Mouse (Mus musculus): ENCODE results near the gene Med21. TPM values are rescaled to one million over a fixed set of nuclear protein-coding genes. Genes with fewer than 3 reads are reported as not detected.

Med21 gene
- polyA plus RNA-seq, 1 experiment from 2014 or later = 140 TPM

DNA sequence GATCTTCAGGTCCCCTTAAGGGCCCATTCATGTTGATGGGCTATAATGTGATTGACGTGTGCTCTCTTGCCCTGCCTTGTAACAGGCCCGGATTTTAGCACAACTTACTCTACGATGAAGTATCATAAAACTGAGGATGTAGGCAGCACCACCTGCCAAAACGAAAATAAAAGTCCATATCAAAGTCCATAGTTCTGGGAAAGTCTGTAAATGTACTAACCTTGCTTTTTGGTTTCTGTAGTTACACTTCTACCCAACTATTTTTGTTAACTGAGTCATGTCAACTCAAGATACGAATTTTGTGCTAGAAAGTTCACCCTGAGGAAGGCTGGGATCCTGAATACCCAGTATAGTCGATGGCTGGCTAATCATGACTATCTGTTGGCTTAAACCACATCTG is 1.4 kb upstream of the Med21 start:
- 79% methylated on average over 6 of the region's 6 CpGs for WGBS
- Histone ChIP-seq H3K4me3 (replicated peaks) (no peak overlapping the region), H3K4me1 (peaks cover 6% of the 10 kb centered on the region; the same call in 1 of the 2 replicates), H3K36me3 (no peaks in the 10 kb centered on the region), H3K27ac (no peak overlapping the region), H3K9ac (no peak overlapping the region), H3K27me3 (replicated peaks) (no peaks in the 10 kb centered on the region), H3K9me3 (no peaks in the 10 kb centered on the region), H3K4me2 (no peak overlapping the region)
- no peak for ATAC-seq (ENCODE audit: insufficient read depth, low FRiP score, low read depth)

DNA sequence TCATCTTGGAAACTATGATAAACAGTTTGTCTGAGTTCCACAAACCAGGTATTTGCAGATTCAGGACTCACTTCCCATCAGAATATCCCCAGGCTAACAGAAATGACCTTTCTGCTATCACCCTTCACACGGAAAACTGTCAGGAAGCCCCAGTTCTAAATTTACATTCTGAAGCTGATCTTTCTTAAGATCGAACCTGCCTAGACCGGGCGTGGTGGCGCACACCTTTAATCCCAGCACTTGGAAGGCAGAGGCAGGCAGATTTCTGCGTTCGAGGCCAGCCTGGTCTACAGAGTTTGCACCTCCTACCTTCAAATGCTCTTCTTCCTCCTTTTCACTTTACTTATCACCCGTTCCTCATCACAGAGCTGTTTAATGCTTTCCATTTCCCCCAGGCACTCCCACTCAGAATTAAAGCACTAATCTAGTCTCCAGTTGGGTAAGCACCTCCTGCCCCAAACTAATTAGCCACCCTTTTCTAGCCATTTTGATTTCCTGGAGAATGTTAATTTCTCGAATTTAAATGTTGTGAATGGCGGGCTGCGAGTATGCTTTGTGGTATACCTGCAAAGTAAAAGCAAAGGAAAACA is 631 bp upstream of the Med21 start:
- Histone ChIP-seq H3K4me2 (peak overlapping the region; percentile 70), H3K27ac (no peak overlapping the region), H3K4me1 (peaks cover 6% of the 10 kb centered on the region; the same call in 1 of the 2 replicates), H3K27me3 (replicated peaks) (no peaks in the 10 kb centered on the region), H3K4me3 (replicated peaks) (peak overlapping the region; percentile 90), H3K9ac (0 out of 2 replicates have a peak overlapping the region, but pooled peaks have one; percentile 42), H3K9me3 (no peaks in the 10 kb centered on the region), H3K36me3 (no peaks in the 10 kb centered on the region)
- WGBS = 64% methylated on average over 11 of the region's 11 CpGs
- ATAC-seq (ENCODE audit: insufficient read depth, low FRiP score, low read depth) = no peak

DNA sequence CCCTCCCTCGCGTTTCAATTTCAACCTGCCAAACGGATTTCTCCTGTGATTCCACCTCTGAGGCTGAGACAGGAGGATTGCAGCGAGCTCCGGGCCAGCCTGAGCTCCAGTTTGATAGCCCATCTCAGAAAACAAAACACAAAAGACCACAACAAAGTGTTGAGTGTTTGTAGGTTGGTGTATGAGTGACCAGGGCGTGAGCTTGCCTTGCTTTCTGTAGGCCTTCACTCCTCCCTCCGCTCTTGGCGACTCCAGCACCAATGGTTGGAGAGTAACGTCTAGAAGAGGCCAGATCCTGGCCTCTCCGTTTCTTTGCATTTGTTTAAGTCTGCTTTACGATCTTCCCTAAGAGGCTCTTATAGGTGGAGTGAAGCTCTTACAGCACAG is 830 bp downstream of the Med21 start:
- Histone ChIP-seq H3K9ac (peak overlapping the region; percentile 92), H3K27ac (peak overlapping the region; percentile 96), H3K4me2 (peak overlapping the region; percentile 70), H3K4me1 (peaks cover 6% of the 10 kb centered on the region; the same call in 1 of the 2 replicates), H3K4me3 (replicated peaks) (peak overlapping the region; percentile 90), H3K9me3 (no peaks in the 10 kb centered on the region), H3K36me3 (no peaks in the 10 kb centered on the region), H3K27me3 (replicated peaks) (no peaks in the 10 kb centered on the region)
- 30% methylated on average over 11 of the region's 11 CpGs for WGBS
- no peak for ATAC-seq (ENCODE audit: insufficient read depth, low FRiP score, low read depth)

DNA sequence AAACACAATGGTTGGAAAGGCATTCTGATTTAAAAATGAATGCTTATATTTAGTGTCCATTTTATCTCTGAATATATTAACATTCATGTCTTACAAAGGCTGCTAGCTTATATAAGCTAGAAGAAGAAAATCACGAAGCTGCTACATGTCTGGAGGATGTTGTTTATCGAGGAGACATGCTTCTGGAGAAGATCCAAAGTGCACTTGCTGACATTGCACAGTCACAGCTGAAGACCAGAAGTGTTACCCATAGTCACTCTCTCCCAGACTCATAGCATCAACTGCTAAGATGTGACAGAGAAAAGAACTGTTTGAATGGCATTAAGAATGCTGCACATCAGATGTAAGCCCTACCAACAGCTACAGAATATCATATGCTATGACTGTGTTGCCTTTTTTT is 7.7 kb downstream of the Med21 start:
- H3K4me1 ChIP-seq = no peaks in the 10 kb centered on the region
- H3K9ac ChIP-seq = no peak overlapping the region
- no peaks in the 10 kb centered on the region for H3K27me3 ChIP-seq (replicated peaks)
- H3K4me2 ChIP-seq = no peak overlapping the region
- 49% methylated on average over 2 of the region's 2 CpGs for WGBS
- H3K4me3 ChIP-seq (replicated peaks) = no peak overlapping the region
- no peak overlapping the region for H3K27ac ChIP-seq
- H3K36me3 ChIP-seq = no peaks in the 10 kb centered on the region; the same call in 1 of the 2 replicates
- ATAC-seq (ENCODE audit: insufficient read depth, low FRiP score, low read depth) = no peak
- H3K9me3 ChIP-seq = no peaks in the 10 kb centered on the region

DNA sequence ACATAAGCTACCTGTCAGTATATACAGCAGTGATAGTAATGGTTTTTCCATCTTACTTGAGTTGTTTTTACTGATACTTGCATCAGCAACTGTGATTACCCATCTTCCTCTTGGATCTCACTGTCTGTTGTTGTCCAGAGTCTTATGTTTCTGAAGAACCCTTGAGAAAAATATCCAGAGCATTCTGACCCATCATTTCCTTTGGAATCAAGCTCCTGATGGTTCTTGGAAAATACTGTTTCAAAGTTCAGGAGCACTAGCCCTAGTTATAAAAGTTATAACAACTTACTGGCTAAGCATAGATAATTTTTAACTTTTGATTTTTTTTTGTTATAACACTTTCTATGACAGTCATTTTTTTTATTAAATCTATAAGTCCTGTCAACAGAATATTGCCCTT is 9.1 kb downstream of the Med21 start:
- Histone ChIP-seq H3K4me2 (no peak overlapping the region), H3K9me3 (no peaks in the 10 kb centered on the region), H3K27ac (no peak overlapping the region), H3K9ac (no peak overlapping the region), H3K4me1 (no peaks in the 10 kb centered on the region), H3K4me3 (replicated peaks) (no peak overlapping the region), H3K27me3 (replicated peaks) (no peaks in the 10 kb centered on the region), H3K36me3 (no peaks in the 10 kb centered on the region; the same call in 1 of the 2 replicates)
- no peak for ATAC-seq (ENCODE audit: insufficient read depth, low FRiP score, low read depth)

DNA sequence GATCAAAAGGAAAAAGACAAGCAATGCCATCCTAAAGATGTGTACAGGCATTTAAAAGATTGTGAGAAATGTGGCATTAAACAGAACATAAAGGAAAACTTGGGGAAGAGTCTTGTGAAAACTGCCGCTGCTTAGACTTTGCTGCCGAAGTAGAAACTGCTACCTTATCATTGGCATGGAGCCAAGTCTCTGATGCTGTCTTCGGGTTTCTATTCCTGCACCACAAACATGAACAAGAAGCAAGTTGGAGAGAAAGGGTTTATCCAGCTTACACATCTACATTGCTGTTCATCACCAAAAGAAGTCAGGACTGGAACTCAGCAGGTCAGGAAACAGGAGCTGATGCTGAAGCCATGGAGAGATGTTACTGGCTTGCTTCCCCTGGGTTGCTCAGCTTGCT is 10.8 kb downstream of the Med21 start:
- WGBS = 61% methylated on average over 3 of the region's 3 CpGs
- no peak for ATAC-seq (ENCODE audit: insufficient read depth, low FRiP score, low read depth)

DNA sequence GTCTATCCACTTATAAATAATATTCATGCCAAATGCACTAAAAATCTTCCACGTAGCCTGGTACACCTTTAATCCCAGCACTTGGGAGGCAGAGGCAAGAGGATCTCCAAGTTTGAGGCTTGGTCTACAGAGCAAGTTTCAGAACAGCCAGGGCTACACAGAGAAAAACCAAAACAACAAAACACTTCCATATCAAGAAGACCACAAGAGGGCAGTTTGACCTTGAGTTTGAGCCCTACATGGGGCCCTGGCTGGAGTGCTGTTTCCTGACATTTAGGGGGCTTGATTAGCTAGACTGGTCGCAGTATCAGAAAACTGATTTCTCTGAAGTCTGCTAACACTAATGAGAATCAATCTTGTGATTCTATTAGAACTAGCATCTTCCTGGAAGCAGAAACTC is 18.2 kb downstream of the Med21 start:
- no peak overlapping the region for H3K27ac ChIP-seq
- no peaks in the 10 kb centered on the region for H3K9me3 ChIP-seq
- WGBS = 50% methylated on average over 2 of the region's 2 CpGs
- H3K4me2 ChIP-seq = no peak overlapping the region
- ATAC-seq (ENCODE audit: insufficient read depth, low FRiP score, low read depth) = no peak
- no peak overlapping the region for H3K9ac ChIP-seq
- H3K4me3 ChIP-seq (replicated peaks) = no peak overlapping the region
- H3K27me3 ChIP-seq (replicated peaks) = no peaks in the 10 kb centered on the region
- H3K36me3 ChIP-seq = no peaks in the 10 kb centered on the region
- H3K4me1 ChIP-seq = no peaks in the 10 kb centered on the region

More for the DNA sequence above, 10.8 kb downstream of the Med21 start:
- H3K9me3 ChIP-seq = no peaks in the 10 kb centered on the region
- no peaks in the 10 kb centered on the region for H3K4me1 ChIP-seq
- no peak overlapping the region for H3K4me2 ChIP-seq
- no peaks in the 10 kb centered on the region; the same call in 1 of the 2 replicates for H3K36me3 ChIP-seq
- no peak overlapping the region for H3K27ac ChIP-seq
- H3K27me3 ChIP-seq (replicated peaks) = no peaks in the 10 kb centered on the region
- H3K4me3 ChIP-seq (replicated peaks) = no peak overlapping the region
- no peak overlapping the region for H3K9ac ChIP-seq

DNA sequence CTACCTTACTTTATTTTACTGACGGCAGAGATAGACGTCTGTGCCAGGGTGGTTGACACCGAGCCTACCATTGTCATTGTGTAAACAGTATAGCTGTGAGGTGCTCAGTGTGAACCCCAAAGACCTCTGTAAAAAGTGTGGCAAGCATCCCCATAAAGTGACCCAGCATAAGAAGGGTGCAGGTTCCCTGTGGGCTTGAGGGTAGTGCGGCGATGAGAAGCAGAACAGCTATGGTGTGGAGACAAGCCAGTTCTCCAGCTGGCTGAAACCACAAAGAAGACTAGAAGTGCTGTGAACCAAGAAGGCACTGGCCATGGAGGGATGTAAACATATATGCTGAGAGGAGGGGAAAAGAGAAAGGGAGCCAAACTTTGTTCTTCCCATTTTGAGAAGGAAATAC is 19.3 kb downstream of the Med21 start:
- no peak overlapping the region for H3K4me2 ChIP-seq
- no peak for ATAC-seq (ENCODE audit: insufficient read depth, low FRiP score, low read depth)
- H3K9ac ChIP-seq = no peak overlapping the region
- H3K27me3 ChIP-seq (replicated peaks) = no peaks in the 10 kb centered on the region
- no peaks in the 10 kb centered on the region for H3K36me3 ChIP-seq
- no peaks in the 10 kb centered on the region for H3K9me3 ChIP-seq
- H3K27ac ChIP-seq = no peak overlapping the region
- H3K4me1 ChIP-seq = no peaks in the 10 kb centered on the region
- whole genome bisulfite sequencing = 62% methylated on average over 5 of the region's 5 CpGs
- no peak overlapping the region for H3K4me3 ChIP-seq (replicated peaks)

DNA sequence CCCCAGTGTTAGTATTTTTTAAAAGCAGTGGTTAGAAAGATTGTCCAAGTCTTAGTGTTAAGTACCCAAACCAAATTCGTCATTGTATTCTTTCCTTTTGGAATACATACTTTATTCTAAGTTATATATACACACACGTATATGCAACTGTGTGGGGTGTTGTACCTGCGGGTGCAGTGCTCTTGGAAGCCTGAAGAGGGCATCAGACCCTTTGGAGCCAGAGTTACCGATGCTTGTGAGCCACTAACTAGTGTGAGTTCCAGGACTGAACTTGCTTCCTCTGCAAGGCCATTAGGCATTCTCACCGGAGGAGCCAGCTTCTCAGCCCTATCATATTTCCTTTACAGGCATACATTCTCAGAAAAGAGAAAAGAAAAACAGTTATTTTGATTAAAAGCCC is 20.3 kb downstream of the Med21 start:
- Histone ChIP-seq H3K27ac (no peak overlapping the region), H3K9me3 (no peaks in the 10 kb centered on the region), H3K4me3 (replicated peaks) (no peak overlapping the region), H3K27me3 (replicated peaks) (no peaks in the 10 kb centered on the region), H3K4me2 (no peak overlapping the region), H3K36me3 (no peaks in the 10 kb centered on the region), H3K9ac (no peak overlapping the region), H3K4me1 (no peaks in the 10 kb centered on the region)
- 33% methylated on average over 5 of the region's 5 CpGs for WGBS
- no peak for ATAC-seq (ENCODE audit: insufficient read depth, low FRiP score, low read depth)

DNA sequence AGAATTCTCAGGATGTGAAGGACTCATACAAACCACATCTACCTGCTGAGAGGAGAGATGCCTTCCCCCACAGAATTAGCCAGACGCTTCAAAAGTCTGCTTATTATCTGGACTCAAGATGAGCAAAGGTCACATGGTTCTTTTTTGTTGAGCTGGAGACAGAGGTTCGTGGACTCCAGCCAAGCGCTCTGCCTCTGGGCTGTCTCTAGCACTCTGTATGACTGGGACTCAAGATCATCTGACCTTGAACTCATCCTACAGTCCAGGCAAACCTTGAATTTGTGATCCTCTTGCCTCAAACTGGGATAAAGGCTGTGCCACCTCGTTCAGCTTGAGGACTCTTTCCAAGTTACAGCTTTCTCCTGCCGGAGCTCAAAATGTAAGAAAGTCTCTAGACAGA is 21.8 kb downstream of the Med21 start:
- no peaks in the 10 kb centered on the region for H3K36me3 ChIP-seq
- no peaks in the 10 kb centered on the region for H3K4me1 ChIP-seq
- H3K4me3 ChIP-seq (replicated peaks) = no peak overlapping the region
- WGBS = 60% methylated on average over 5 of the region's 5 CpGs
- H3K27ac ChIP-seq = no peak overlapping the region
- no peaks in the 10 kb centered on the region for H3K27me3 ChIP-seq (replicated peaks)
- no peaks in the 10 kb centered on the region for H3K9me3 ChIP-seq
- ATAC-seq (ENCODE audit: insufficient read depth, low FRiP score, low read depth) = no peak
- no peak overlapping the region for H3K9ac ChIP-seq
- no peak overlapping the region for H3K4me2 ChIP-seq

DNA sequence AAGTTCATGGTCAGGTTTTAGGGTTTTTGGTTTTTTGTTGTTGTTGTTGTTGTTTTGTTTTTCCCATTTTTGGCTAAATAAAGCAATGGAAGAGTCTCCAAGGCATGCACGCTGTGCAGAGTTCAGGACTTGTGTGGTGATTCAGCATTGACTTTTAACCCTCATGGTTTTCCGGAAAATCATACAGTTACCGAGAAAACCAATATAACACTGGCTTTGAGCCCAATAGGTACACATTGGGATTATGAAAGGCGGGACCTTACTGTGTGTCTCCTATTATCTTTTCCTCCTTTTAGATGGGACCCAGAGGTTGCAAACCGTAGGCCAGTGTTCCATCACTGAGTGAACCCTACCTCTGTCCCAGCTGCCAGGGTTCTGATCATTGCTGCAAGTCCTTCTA is 22.6 kb downstream of the Med21 start:
- no peak overlapping the region for H3K4me3 ChIP-seq (replicated peaks)
- H3K4me1 ChIP-seq = no peaks in the 10 kb centered on the region
- H3K4me2 ChIP-seq = no peak overlapping the region
- no peaks in the 10 kb centered on the region for H3K36me3 ChIP-seq
- no peak overlapping the region for H3K27ac ChIP-seq
- 82% methylated on average over 5 of the region's 5 CpGs for WGBS
- no peak overlapping the region for H3K9ac ChIP-seq
- H3K27me3 ChIP-seq (replicated peaks) = no peaks in the 10 kb centered on the region
- no peaks in the 10 kb centered on the region for H3K9me3 ChIP-seq
- ATAC-seq (ENCODE audit: insufficient read depth, low FRiP score, low read depth) = no peak

DNA sequence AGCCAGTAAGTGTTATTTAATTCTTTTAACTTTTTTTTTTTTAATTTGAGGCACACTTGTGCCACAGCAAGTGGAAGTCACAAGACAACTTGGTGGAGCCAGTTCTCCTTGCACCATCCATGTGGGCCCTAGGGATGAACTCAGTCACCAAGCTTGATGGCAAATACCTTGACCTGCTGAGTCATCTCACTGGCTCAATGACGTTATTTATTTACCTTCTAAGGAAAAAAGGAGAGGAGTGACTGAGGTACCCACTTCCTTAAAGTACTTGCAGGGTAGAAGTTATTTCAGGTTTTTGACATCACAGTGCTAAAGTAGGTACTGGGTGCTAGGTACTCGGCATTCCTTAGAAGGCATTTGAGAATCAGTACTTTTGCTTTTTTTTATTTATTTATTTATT is 23.1 kb downstream of the Med21 start:
- Histone ChIP-seq H3K9ac (no peak overlapping the region), H3K27me3 (replicated peaks) (no peaks in the 10 kb centered on the region), H3K4me3 (replicated peaks) (no peak overlapping the region), H3K4me1 (no peaks in the 10 kb centered on the region), H3K36me3 (no peaks in the 10 kb centered on the region), H3K9me3 (no peaks in the 10 kb centered on the region), H3K27ac (no peak overlapping the region), H3K4me2 (no peak overlapping the region)
- peak; percentile 27; the same call in 1 of the 2 replicates for ATAC-seq (ENCODE audit: insufficient read depth, low FRiP score, low read depth)
- 69% methylated on average over 2 of the region's 2 CpGs for WGBS

DNA sequence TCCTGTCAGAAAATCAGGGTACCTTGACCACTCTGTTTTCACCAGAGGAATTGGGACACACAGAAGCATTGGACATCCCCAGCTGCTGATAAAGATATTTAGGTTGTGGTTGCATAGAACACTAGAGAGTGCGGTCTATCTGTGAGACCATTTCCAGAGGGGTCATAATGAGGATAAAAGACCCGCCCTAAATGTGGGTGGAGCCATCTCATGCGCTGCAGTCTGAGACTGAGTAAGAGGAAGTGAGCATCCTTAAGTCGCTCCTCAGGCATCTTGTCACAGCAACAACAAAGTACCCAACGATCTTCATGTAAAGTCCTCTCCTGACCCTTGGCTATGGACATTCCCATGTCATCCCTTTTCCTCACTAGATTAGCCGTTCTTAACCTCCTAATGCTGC is 24.5 kb downstream of the Med21 start:
- 69% methylated on average over 6 of the region's 6 CpGs for WGBS
- H3K36me3 ChIP-seq = no peaks in the 10 kb centered on the region
- H3K9me3 ChIP-seq = no peaks in the 10 kb centered on the region
- no peaks in the 10 kb centered on the region for H3K4me1 ChIP-seq
- H3K27ac ChIP-seq = no peak overlapping the region
- ATAC-seq (ENCODE audit: insufficient read depth, low FRiP score, low read depth) = no peak
- no peak overlapping the region for H3K4me3 ChIP-seq (replicated peaks)
- H3K4me2 ChIP-seq = no peak overlapping the region
- no peaks in the 10 kb centered on the region for H3K27me3 ChIP-seq (replicated peaks)
- H3K9ac ChIP-seq = no peak overlapping the region

Measured in stomach, embryonic 15.5 days (tissue).